Mouse (Mus musculus): ENCODE results near the gene Kif18b. TPM values are rescaled to one million over a fixed set of nuclear protein-coding genes. Genes with fewer than 3 reads are reported as not detected.

The Kif18b gene
- polyA plus RNA-seq, 1 experiment from 2014 or later, result 8.8 TPM

- no peaks in the 10 kb centered on the region for H3K36me3 ChIP-seq
- peaks cover 3% of the 10 kb centered on the region; the same call in 1 of the 2 replicates for H3K27me3 ChIP-seq
- WGBS, result 41% methylated on average over 4 of the region's 4 CpGs
- H3K9ac ChIP-seq, result no peak overlapping the region
- H3K9me3 ChIP-seq (replicated peaks), result no peaks in the 10 kb centered on the region
- ATAC-seq (ENCODE audit: insufficient number of reproducible peaks, low FRiP score, low TSS enrichment, low read depth), result no peak
- H3K4me3 ChIP-seq (replicated peaks), result no peak overlapping the region
- no peak overlapping the region for H3K4me2 ChIP-seq (replicated peaks)
- H3K4me1 ChIP-seq, result peaks cover 17% of the 10 kb centered on the region
- H3K27ac ChIP-seq (replicated peaks), result no peak overlapping the region
These were observed 11.3 kb upstream of the Kif18b start for GRCm38 (mm10) chr11:102936272-102936671.

GRCm38 (mm10) chr11:102930672-102931071 is 5.7 kb upstream of the Kif18b start:
- no peak overlapping the region for H3K9ac ChIP-seq
- H3K27me3 ChIP-seq, result no peaks in the 10 kb centered on the region
- no peak overlapping the region for H3K4me2 ChIP-seq (replicated peaks)
- no peak for ATAC-seq (ENCODE audit: insufficient number of reproducible peaks, low FRiP score, low TSS enrichment, low read depth)
- no peaks in the 10 kb centered on the region for H3K36me3 ChIP-seq
- WGBS, result 82% methylated on average over 10 of the region's 10 CpGs
- H3K4me3 ChIP-seq (replicated peaks), result no peak overlapping the region
- H3K9me3 ChIP-seq (replicated peaks), result no peaks in the 10 kb centered on the region
- no peak overlapping the region for H3K27ac ChIP-seq (replicated peaks)
- no peaks in the 10 kb centered on the region for H3K4me1 ChIP-seq

GRCm38 (mm10) chr11:102925351-102925717 is 410 bp upstream of the Kif18b start:
- H3K4me1 ChIP-seq, result peaks cover 25% of the 10 kb centered on the region
- ATAC-seq (ENCODE audit: insufficient number of reproducible peaks, low FRiP score, low TSS enrichment, low read depth), result no peak
- peak overlapping the region; percentile 79 for H3K4me3 ChIP-seq (replicated peaks)
- H3K9ac ChIP-seq, result peak overlapping the region; percentile 45
- H3K27me3 ChIP-seq, result no peaks in the 10 kb centered on the region
- peak overlapping the region; percentile 73 for H3K4me2 ChIP-seq (replicated peaks)
- no peaks in the 10 kb centered on the region for H3K36me3 ChIP-seq
- H3K27ac ChIP-seq (replicated peaks), result peak overlapping the region; percentile 90
- 1% methylated on average over 10 of the region's 10 CpGs for WGBS
- no peaks in the 10 kb centered on the region for H3K9me3 ChIP-seq (replicated peaks)

GRCm38 (mm10) chr11:102921491-102921890 is 3.4 kb downstream of the Kif18b start:
- 75% methylated on average over 6 of the region's 6 CpGs for WGBS
- no peak for ATAC-seq (ENCODE audit: insufficient number of reproducible peaks, low FRiP score, low TSS enrichment, low read depth)
- Histone ChIP-seq H3K4me1 (peaks cover 28% of the 10 kb centered on the region), H3K27me3 (no peaks in the 10 kb centered on the region), H3K4me3 (replicated peaks) (no peak overlapping the region), H3K4me2 (replicated peaks) (no peak overlapping the region), H3K9me3 (replicated peaks) (no peaks in the 10 kb centered on the region), H3K27ac (replicated peaks) (no peak overlapping the region), H3K9ac (no peak overlapping the region), H3K36me3 (no peaks in the 10 kb centered on the region)

GRCm38 (mm10) chr11:102918077-102918476 is 6.8 kb downstream of the Kif18b start:
- H3K27me3 ChIP-seq, result no peaks in the 10 kb centered on the region
- no peak overlapping the region for H3K4me3 ChIP-seq (replicated peaks)
- H3K4me1 ChIP-seq, result peaks cover 19% of the 10 kb centered on the region
- no peak overlapping the region for H3K27ac ChIP-seq (replicated peaks)
- no peak for ATAC-seq (ENCODE audit: insufficient number of reproducible peaks, low FRiP score, low TSS enrichment, low read depth)
- H3K9ac ChIP-seq, result no peak overlapping the region
- peaks cover 21% of the 10 kb centered on the region for H3K36me3 ChIP-seq
- H3K9me3 ChIP-seq (replicated peaks), result no peaks in the 10 kb centered on the region
- no peak overlapping the region for H3K4me2 ChIP-seq (replicated peaks)
- WGBS, result 65% methylated on average over 4 of the region's 4 CpGs

- H3K4me3 ChIP-seq (replicated peaks), result no peak overlapping the region
- H3K27me3 ChIP-seq, result no peaks in the 10 kb centered on the region
- H3K9ac ChIP-seq, result no peak overlapping the region
- 89% methylated on average over 9 of the region's 9 CpGs for WGBS
- H3K4me1 ChIP-seq, result 0 out of 2 replicates have a peak, but pooled peaks cover 3% of the 10 kb centered on the region
- no peak for ATAC-seq (ENCODE audit: insufficient number of reproducible peaks, low FRiP score, low TSS enrichment, low read depth)
- no peak overlapping the region for H3K4me2 ChIP-seq (replicated peaks)
- no peak overlapping the region for H3K27ac ChIP-seq (replicated peaks)
- no peaks in the 10 kb centered on the region for H3K9me3 ChIP-seq (replicated peaks)
- H3K36me3 ChIP-seq, result peaks cover 42% of the 10 kb centered on the region
These were observed 9.5 kb downstream of the Kif18b start for GRCm38 (mm10) chr11:102915380-102915779.

- H3K27ac ChIP-seq (replicated peaks), result no peak overlapping the region
- H3K4me2 ChIP-seq (replicated peaks), result no peak overlapping the region
- H3K36me3 ChIP-seq, result peaks cover 81% of the 10 kb centered on the region
- H3K27me3 ChIP-seq, result no peaks in the 10 kb centered on the region
- 77% methylated on average over 7 of the region's 7 CpGs for WGBS
- no peak overlapping the region for H3K9ac ChIP-seq
- H3K4me1 ChIP-seq, result no peaks in the 10 kb centered on the region
- ATAC-seq (ENCODE audit: insufficient number of reproducible peaks, low FRiP score, low TSS enrichment, low read depth), result no peak
- H3K9me3 ChIP-seq (replicated peaks), result no peaks in the 10 kb centered on the region
- H3K4me3 ChIP-seq (replicated peaks), result no peak overlapping the region
These were observed 13.5 kb downstream of the Kif18b start for GRCm38 (mm10) chr11:102911376-102911775.

- no peak for ATAC-seq (ENCODE audit: insufficient number of reproducible peaks, low FRiP score, low TSS enrichment, low read depth)
- Histone ChIP-seq H3K4me2 (replicated peaks) (no peak overlapping the region), H3K27ac (replicated peaks) (no peak overlapping the region), H3K4me3 (replicated peaks) (no peak overlapping the region), H3K4me1 (peaks cover 4% of the 10 kb centered on the region; the same call in 1 of the 2 replicates), H3K27me3 (0 out of 2 replicates have a peak, but pooled peaks cover 3% of the 10 kb centered on the region), H3K9ac (no peak overlapping the region), H3K36me3 (peaks cover 32% of the 10 kb centered on the region), H3K9me3 (replicated peaks) (no peaks in the 10 kb centered on the region)
- 74% methylated on average over 7 of the region's 7 CpGs for WGBS
These were observed 21.3 kb downstream of the Kif18b start for GRCm38 (mm10) chr11:102903654-102904053.

- ATAC-seq (ENCODE audit: insufficient number of reproducible peaks, low FRiP score, low TSS enrichment, low read depth), result no peak
- Histone ChIP-seq H3K9ac (no peak overlapping the region), H3K27ac (replicated peaks) (no peak overlapping the region), H3K4me3 (replicated peaks) (no peak overlapping the region), H3K4me2 (replicated peaks) (no peak overlapping the region), H3K9me3 (replicated peaks) (no peaks in the 10 kb centered on the region), H3K36me3 (peaks cover 16% of the 10 kb centered on the region), H3K4me1 (peaks cover 4% of the 10 kb centered on the region; the same call in 1 of the 2 replicates), H3K27me3 (0 out of 2 replicates have a peak, but pooled peaks cover 3% of the 10 kb centered on the region)
- WGBS, result 86% methylated on average over 5 of the region's 5 CpGs
These were observed 22.8 kb downstream of the Kif18b start for GRCm38 (mm10) chr11:102902107-102902506.

- 0 out of 2 replicates have a peak, but pooled peaks cover 4% of the 10 kb centered on the region for H3K27me3 ChIP-seq
- H3K4me1 ChIP-seq, result peaks cover 4% of the 10 kb centered on the region; the same call in 1 of the 2 replicates
- 55% methylated on average over 4 of the region's 4 CpGs for WGBS
- H3K36me3 ChIP-seq, result peaks cover 7% of the 10 kb centered on the region; the same call in 1 of the 2 replicates
- H3K4me2 ChIP-seq (replicated peaks), result no peak overlapping the region
- no peaks in the 10 kb centered on the region for H3K9me3 ChIP-seq (replicated peaks)
- H3K27ac ChIP-seq (replicated peaks), result no peak overlapping the region
- no peak overlapping the region for H3K9ac ChIP-seq
- no peak for ATAC-seq (ENCODE audit: insufficient number of reproducible peaks, low FRiP score, low TSS enrichment, low read depth)
- no peak overlapping the region for H3K4me3 ChIP-seq (replicated peaks)
These were observed 23.7 kb downstream of the Kif18b start for GRCm38 (mm10) chr11:102901199-102901598.

- H3K4me3 ChIP-seq (replicated peaks), result no peak within 1 kb of the TSS
- no peak within 1 kb of the TSS for H3K27ac ChIP-seq (replicated peaks)
- H3K4me2 ChIP-seq (replicated peaks), result no peak within 1 kb of the TSS
- peaks cover 4% of the 10 kb centered on the region; the same call in 1 of the 2 replicates for H3K4me1 ChIP-seq
- 10% methylated on average over 7 of the region's 7 CpGs for WGBS
- peaks cover 8% of the 10 kb centered on the region; the same call in 1 of the 2 replicates for H3K27me3 ChIP-seq
- H3K9ac ChIP-seq, result no peak within 1 kb of the TSS
- no peak for ATAC-seq (ENCODE audit: insufficient number of reproducible peaks, low FRiP score, low TSS enrichment, low read depth)
- H3K9me3 ChIP-seq (replicated peaks), result no peaks in the 10 kb centered on the region
- peaks cover 3% of the 10 kb centered on the region; the same call in 1 of the 2 replicates for H3K36me3 ChIP-seq
These were observed 24.2 kb downstream of the Kif18b start, which contains the start of gene Gfap for GRCm38 (mm10) chr11:102900763-102901162. Gene Gfap, minus strand, starts transcription at chr11:102900912.

GRCm38 (mm10) chr11:102898408-102898807 is 26.5 kb downstream of the Kif18b start:
- ATAC-seq (ENCODE audit: insufficient number of reproducible peaks, low FRiP score, low TSS enrichment, low read depth), result no peak
- Histone ChIP-seq H3K27ac (replicated peaks) (no peak overlapping the region), H3K9ac (no peak overlapping the region), H3K4me3 (replicated peaks) (no peak overlapping the region), H3K36me3 (no peaks in the 10 kb centered on the region), H3K4me2 (replicated peaks) (no peak overlapping the region), H3K4me1 (peaks cover 7% of the 10 kb centered on the region; the same call in 1 of the 2 replicates), H3K27me3 (peaks cover 31% of the 10 kb centered on the region), H3K9me3 (replicated peaks) (no peaks in the 10 kb centered on the region)
- 67% methylated on average over 9 of the region's 9 CpGs for WGBS
